Mouse (Mus musculus): ENCODE results near the gene Maml2.

GRCm38 (mm10) chr9:13549911-13550310 lies 252.2 kb downstream of the Maml2 start:
- TF ChIP-seq POLR2AphosphoS2 (IDR thresholded peaks at IDR 0.05; ENCODE audit: insufficient read length, low read depth): no peak
- TF ChIP-seq REST (IDR thresholded peaks at IDR 0.05; ENCODE audit: insufficient read depth, insufficient read length): no peak
- no peak for TF ChIP-seq E2F4 (IDR thresholded peaks at IDR 0.05; ENCODE audit: insufficient read depth)
- no peak for TF ChIP-seq POLR2A (IDR thresholded peaks at IDR 0.05; ENCODE audit: insufficient read length, low read depth)
- no peak for TF ChIP-seq MYOG (IDR thresholded peaks at IDR 0.05; ENCODE audit: control insufficient read depth in 1 of 3, insufficient read depth in 1 of 3, insufficient read length in 2 of 3, low read depth in 2 of 3)
- TF ChIP-seq MAX (IDR thresholded peaks at IDR 0.05; ENCODE audit: low read depth): no peak
- no peak for TF ChIP-seq USF1 (IDR thresholded peaks at IDR 0.05; ENCODE audit: low read depth)
- TF ChIP-seq TCF12 (IDR thresholded peaks at IDR 0.05; ENCODE audit: insufficient read depth, poor library complexity, severe bottlenecking): no peak
- TF ChIP-seq MYOD1 (IDR thresholded peaks at IDR 0.05; ENCODE audit: control insufficient read depth in 1 of 3, insufficient read length in 2 of 3, low read depth in 2 of 3): no peak
- no peak for TF ChIP-seq SRF (IDR thresholded peaks at IDR 0.05; ENCODE audit: control insufficient read depth, insufficient read length, low read depth)
- TF ChIP-seq TCF3 (IDR thresholded peaks at IDR 0.05; ENCODE audit: insufficient read length, low read depth): no peak
- TF ChIP-seq CEBPB (IDR thresholded peaks at IDR 0.05; ENCODE audit: insufficient read depth, poor library complexity, severe bottlenecking): no peak
